Mouse (Mus musculus) common myeloid progenitor, adult 5-6 weeks (primary cell): Measurements from ENCODE around the gene Sap25. TPM values are rescaled to one million over a fixed set of nuclear protein-coding genes. Genes with fewer than 3 reads are reported as not detected.

Experiments used
- ATAC-seq: replicated peaks from 2 replicates; pipeline ENCODE4 v1.8.0; 2016; ENCODE audit warnings: low read depth, mild to moderate bottlenecking, moderate TSS enrichment, inconsistent platforms; ENCODE audit not compliant: poor library complexity, severe bottlenecking
- total RNA-seq: library from RNA; stranded (forward); fragments of 200-1000, 187-1606 nt; gene quantifications from 2 replicates; pipeline ENCODE4 v1.2.3, GENCODE M21; 2017

Gene Sap25
- total RNA-seq, 1 experiment from 2014 or later, result 9.3 TPM

DNA sequence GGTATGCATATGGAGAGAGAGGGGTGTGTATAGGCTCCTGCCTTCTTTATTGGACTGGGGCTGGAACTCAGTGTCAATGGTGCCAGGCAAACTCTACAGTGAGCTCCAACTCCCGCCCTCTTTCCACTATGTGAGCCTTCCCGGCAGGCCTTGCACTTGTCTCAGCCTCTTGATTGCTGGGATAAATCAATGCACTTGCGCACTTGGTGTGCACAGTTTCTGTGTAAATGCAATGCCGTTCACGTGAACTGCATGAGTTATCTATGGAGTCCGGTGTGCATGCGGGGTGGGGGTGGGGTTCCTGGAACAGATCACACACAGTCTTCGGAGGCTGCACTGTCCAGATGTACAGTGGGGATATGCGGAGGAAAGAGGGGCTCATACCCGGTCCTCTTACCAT is 12.2 kb downstream of the Sap25 start:
- no peak for ATAC-seq

- ATAC-seq, result peak; percentile 39; the same call in 1 of the 2 replicates
Measured at GRCm38 (mm10) chr5:137654746-137655145, 13.6 kb downstream of the Sap25 start.

DNA sequence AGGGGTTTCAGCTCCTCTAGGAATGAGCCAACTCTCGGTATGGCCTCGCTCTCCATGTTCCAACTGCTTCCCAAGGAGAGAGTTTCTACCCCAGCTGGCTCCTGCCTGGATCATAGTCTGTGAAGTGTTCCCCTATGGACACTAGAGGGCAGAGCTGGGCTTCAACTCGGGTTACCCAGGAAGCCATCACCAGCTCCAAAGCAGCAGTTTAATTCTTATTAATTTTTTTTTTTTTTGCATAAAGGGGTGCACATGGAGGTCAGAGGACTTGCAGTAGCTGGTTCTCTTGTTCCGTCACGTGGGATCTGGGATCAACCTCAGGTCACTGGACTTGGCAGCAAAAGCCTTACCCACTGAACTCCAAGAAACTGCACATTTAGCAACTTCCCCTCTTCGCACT is 15.8 kb downstream of the Sap25 start:
- ATAC-seq, result peak; percentile 75

DNA sequence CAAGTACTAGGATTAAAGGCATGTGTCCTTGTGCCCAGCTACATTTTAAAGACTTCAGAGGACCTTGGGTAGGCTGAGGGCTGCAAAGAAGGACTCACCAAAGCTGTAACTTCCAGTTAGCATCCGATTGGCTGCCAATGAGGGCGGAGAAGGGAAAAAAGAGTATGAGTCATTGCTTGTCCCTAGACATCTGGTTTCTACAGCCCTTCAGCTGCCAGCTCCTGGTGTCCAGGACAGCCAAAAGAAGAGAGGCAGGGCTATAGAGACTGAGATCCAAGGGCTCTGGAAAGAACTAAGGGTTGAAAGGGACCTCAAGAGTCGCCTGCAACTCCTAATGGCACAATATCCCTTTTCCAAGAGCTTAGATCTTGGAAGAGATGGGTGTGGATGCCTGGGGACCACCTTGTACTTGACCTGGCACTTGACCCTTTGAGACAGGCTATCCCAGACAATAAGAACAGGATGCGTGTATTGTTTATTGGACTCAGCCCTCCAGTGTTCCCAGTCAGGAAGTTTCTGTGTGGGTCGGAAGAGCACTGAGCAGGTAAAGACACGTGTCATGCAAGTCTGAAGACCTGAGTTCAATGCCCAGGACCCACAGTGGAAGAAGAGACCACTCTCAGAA is 19.0 kb downstream of the Sap25 start:
- ATAC-seq, result no peak

GRCm38 (mm10) chr5:137663057-137663456 is 21.9 kb downstream of the Sap25 start:
- no peak for ATAC-seq

DNA sequence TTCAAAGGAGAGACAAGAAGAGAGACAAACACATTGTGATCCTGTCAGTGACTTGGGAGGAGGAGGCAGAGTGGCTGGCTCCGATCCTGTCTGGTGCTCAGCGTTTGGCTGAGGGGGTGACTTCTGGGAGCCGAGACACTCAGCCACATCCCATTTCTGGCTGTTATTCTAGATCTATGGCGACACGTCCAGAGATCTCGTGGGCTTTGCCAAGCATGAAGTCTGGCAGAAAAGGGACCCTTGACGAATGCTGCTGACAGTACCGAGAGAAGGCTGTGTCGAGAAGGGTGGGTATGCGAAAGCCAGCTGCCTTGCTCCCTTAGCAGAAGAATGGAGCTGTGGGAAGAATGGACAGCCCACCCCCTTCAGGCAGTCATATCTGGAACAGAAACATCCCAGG is 27.8 kb downstream of the Sap25 start:
- ATAC-seq, result no peak

GRCm38 (mm10) chr5:137670240-137670639 is 29.1 kb downstream of the Sap25 start:
- peak; percentile 56 for ATAC-seq

DNA sequence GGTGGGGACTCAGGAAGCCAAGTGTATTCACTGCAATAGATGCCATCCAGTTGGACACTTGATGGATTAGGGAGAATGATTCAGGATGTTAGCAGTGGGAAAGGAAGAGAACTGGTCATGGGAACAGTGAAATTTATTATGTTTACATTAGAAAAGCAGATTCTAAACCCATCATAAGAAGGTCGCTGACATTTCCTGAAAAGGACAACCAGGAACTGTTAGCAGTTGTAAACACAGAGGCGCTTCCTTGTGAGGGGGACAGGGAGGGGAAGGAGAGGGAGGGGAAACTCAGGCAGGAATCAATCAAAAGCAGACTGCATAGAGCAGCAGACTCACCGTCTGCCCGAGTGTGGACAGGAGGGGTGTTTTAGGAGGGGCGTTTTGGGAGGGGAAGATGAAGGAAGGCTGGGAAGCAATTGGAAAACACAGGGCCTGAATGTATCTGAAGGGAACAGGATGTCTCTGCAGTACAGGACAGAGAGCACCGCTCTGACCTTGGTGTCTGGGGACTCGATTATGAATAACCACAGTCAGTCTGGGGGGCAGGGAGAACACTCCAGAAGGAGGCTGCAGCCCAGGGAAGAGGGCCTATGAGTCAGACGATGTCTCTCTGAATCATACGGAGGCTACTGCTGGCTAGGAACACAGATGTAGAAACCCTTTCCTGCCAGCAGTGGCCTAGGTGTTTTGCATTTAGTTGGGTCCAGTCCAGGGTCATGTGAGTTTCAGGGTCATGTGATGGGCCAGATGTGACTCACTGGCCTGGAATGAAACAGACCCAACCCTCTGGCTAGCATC is 30.5 kb downstream of the Sap25 start:
- peak; percentile 62 for ATAC-seq

GRCm38 (mm10) chr5:137672361-137672760 is 31.2 kb downstream of the Sap25 start:
- ATAC-seq, result no peak

GRCm38 (mm10) chr5:137673015-137673414 is 31.9 kb downstream of the Sap25 start:
- ATAC-seq, result no peak

GRCm38 (mm10) chr5:137674786-137675185 is 33.7 kb downstream of the Sap25 start:
- no peak for ATAC-seq

DNA sequence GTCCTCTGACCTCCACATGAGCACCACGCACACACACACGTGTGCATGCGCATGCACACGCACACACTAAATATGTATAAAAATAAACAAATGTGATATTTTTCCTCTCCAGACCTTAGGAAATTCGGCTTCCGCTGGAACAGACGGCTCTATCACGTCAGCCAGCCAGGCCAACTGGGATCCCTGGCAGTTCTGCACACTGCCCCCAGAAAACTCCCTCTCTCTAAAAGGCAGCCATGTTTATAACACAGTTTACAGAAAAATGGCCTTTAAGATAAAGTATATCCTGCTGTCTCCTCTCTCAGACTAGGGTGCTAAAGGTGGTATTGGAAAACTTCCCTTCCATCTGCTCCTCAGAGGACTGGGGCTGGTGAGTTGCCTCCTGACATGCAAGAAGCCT is 36.7 kb downstream of the Sap25 start:
- no peak for ATAC-seq

DNA sequence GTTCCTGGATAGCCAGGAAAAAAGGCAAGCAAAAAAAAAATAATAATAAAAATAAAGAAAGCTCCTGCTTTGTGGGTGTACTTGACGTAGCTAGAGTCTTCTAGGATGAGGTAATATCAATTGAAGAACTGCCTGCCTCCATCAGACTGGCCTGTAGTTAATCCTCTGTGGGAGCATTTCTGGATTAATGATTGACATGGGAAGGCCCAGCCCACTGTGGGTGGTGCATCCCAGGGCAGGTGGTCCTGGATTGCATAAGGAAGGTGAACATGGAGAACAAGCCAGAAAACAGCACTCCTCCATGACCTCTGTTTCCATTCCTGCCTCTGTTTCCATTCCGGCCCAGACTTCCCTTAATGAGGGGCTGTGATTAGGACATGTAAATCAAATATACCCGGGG is 37.6 kb downstream of the Sap25 start:
- ATAC-seq, result no peak

DNA sequence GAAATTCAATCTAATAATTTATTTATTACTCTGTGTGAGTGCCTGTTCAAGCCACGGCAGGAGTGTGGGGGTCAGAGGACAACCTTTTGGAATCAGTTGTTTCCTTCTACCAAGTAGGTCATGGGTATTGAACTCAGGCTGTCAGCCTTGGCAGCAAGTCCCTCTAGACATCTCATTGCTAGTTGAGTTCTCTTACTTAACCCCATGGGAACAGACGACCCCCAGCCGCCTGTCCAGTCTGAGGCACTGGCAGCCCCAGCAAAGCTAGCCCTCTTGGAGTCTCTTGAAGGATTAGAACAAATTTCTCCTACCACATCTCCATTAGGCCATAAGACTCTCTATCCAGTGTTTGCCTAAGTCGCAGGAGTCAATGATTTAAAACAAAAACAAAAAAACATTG is 38.6 kb downstream of the Sap25 start:
- no peak for ATAC-seq

DNA sequence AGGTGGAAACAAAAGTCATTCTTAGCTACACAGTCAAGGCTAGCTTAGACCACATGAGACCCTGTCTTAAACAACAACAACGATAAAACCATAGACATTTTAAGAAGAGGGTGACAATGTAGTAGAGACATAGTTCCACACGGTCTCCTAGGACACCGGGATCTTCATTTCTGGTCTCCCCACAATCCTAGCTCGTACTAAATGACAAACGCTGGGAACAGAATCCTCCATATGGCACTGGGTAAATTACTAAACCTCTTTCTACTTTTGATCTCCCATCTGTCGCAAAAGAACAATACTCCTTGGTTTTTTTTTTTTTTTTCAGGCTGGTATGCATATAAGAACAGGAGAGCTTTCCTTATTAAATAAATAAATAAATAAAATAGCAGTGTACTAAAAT is 41.4 kb downstream of the Sap25 start:
- no peak for ATAC-seq

- no peak for ATAC-seq
Measured at GRCm38 (mm10) chr5:137683388-137684293, 42.5 kb downstream of the Sap25 start.

DNA sequence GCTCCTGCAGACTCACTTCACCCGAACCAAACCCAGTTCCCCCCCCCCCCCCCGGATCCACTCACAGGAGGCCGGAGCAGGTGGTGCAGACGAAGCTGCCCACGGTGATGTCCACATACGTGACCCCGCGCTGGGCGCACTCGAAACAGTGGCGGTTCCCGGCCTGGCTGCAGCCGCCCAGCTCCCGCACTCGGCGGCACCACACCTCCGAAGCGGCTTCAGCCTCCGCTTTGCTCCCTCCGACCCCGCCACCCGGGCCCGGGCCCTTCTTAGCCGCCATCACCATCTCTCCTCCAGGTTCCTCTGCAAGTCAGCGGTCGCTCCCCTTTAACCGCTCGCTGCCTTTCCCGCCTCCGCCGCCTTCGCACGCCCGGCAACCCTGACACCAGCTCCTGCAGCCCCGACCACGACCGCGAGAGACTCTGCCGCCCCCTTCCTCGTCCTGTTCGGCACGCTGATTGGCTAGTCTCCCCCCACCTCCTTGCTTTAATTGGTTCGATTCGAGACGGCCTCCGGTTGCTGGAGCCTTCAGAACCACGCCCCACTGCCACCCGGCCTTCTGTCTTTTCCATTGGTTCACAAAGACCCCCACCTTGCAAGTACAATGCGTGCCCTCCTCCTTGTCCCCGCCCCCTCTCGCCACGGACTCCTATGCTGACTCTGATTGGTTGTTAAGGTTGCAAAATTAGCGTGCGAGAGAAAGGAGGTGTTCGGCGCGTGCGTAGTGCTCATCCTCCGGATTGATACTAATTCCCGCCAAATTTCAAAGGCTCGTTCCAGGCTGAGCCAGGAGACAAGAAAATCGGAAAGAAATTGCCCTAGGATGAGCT is 43.4 kb downstream of the Sap25 start, which contains the start of gene Agfg2:
Gene Agfg2 (minus strand): TSS at position 433 of the 830 bp plus-strand sequence.
- peak; percentile 89 for ATAC-seq

DNA sequence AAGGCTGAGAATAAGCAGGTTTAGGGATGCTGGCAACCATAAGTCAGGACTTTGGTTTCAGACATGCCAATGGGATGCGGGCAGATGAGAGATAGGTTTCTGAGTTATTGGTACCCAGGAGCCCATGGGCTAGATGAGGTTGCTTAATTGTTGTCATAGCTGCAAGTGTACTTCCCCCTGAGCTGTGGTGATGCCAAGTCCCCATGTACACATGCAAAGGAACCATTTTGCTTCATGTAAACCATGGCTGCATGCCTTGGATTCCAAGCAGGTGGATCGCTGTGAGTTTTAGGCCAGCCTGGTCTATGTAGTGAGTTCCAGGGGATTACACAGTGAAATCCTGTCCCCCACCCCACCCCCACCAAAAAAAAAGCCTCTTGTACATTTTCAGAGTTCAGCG is 44.5 kb downstream of the Sap25 start:
- no peak for ATAC-seq

DNA sequence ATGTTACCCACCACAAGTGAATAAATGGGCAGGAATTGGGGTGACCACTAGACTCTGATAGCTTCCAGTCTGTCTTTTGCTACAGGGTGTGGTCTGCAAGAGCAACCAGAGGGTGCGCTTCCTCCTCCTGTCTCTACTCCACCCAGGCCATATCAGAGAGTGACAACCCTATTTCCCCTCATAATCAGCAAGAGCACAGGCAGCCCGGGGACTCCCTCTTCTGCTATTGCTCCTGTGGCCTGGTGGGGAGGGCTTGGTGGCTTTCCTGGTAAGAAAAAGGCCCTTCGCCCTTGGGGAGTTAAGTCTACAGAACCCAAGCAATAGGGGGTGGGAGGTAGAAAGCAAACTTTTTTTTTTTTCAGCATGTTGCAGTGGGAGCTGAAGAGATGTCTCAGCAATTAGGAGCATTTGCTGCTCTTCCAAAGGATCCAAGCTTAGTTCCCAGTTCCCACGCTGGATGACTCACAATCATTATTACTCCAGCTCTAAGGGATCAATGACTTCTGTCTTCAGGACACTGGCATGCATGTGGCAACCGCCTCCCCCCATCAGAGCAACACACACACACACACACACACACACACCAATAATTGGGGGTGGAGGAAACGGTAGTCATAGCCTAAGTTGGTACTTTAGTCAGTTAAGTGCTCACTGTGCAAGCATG is 45.1 kb downstream of the Sap25 start:
- ATAC-seq, result peak; percentile 75
